Mouse (Mus musculus): ENCODE measurements around the gene Arhgap42.

The Arhgap42 gene
- long read RNA-seq, experiment 1, partial matches to known transcripts: 5 of 15 reads
- long read RNA-seq, experiment 1, other reads (novel, unspliced or antisense): 9 of 15 reads
- long read RNA-seq, experiment 2, partial matches to known transcripts: 11 of 14 reads
- long read RNA-seq, experiment 2, other reads (novel, unspliced or antisense): 2 of 14 reads

DNA sequence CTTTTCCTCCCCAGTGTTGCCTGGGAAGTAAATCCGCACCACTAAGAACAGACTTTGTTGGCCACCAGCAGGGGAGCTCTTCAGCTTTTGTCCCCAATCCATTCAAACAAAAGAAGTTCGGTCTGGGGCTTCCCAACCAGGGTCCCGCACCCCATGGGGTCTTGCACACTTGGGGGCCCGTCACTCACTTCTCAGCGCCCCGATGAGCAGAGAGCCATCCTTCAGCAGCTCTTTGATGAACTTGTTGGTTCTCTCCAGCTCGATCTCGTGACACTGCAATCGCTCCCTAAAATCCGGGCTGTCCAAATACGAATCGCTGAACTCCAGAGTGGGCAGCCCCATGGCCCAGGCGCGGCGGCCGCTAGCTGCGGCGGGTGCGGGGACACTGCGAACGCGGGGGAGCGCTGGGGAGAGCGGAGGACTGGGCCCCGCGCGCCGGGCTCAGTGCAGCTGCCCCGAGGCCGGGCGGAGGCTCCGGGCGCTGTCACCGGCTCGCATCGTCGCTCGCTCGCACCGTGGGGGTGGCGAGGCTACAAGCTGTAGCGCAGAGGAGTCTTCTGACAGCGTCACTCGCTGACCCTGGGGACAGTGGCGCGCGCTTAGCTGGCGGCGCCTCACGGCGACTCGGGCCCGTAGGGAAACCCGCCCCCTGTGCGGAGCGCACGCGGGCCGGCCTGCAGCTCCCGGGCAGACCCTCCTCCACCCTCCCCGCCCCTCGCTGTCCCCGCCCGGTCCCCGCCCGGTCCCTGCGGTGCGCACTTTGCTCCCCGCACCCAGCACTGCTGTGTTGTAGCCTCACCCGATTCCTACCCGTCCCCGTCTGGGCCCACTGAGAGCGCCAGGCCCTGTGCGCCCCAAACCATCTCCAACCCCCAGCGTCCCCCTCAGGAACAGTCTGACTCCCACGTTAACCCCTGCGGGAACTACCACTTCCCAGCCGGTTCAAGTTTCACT, at the start of gene Arhgap42:
Gene Arhgap42 (minus strand): TSS at position 664 of the 954 bp plus-strand sequence.
- intact Hi-C loops (cut with DNase I): loop anchor here (5.0 to 10.0 kb wide), 2 partner anchors 134 to 144 kb away; no protein-coding TSS in a partner anchor

DNA sequence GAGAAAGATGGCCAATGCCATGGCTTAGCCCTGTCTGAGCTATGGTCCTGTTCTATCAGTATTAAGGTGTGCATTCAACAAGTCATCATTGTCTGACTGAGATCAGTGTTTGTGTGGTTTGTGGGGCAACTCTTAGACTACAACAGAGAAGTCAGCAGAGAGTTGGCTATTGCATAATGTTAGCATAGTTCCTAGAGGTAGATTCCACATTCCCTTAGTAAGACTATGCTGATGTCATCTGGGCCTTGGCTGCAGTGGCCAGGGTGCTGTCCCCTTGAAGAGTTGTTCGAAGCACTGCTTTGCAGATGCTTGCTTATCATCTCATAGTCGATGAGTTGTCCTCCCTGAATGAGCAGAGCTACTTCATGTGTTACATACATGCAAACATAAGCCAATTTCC, 49.2 kb upstream of the Arhgap42 start:
- intact Hi-C loops (cut with DNase I): no loop called here

DNA sequence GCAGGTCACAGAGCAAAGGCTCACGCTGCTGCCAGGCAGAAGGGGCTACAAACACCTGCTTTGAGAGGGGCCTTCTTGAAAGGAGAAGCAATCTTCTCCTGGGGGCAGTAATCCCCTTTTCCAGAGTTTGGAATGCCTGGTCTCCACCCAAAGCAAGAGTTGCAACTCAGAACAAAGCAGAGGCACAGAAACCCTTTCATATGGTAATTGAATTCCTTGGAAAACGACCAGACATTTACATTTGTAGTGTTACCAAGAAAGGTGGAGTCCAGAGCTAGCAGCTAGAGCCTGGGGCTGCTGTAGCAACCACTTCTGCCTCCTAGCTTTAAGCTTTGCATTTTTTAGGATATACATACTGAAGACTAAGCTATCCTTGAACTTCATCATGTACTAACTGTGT, 30.4 kb upstream of the Arhgap42 start:
- intact Hi-C loops (cut with DNase I): no loop called here

DNA sequence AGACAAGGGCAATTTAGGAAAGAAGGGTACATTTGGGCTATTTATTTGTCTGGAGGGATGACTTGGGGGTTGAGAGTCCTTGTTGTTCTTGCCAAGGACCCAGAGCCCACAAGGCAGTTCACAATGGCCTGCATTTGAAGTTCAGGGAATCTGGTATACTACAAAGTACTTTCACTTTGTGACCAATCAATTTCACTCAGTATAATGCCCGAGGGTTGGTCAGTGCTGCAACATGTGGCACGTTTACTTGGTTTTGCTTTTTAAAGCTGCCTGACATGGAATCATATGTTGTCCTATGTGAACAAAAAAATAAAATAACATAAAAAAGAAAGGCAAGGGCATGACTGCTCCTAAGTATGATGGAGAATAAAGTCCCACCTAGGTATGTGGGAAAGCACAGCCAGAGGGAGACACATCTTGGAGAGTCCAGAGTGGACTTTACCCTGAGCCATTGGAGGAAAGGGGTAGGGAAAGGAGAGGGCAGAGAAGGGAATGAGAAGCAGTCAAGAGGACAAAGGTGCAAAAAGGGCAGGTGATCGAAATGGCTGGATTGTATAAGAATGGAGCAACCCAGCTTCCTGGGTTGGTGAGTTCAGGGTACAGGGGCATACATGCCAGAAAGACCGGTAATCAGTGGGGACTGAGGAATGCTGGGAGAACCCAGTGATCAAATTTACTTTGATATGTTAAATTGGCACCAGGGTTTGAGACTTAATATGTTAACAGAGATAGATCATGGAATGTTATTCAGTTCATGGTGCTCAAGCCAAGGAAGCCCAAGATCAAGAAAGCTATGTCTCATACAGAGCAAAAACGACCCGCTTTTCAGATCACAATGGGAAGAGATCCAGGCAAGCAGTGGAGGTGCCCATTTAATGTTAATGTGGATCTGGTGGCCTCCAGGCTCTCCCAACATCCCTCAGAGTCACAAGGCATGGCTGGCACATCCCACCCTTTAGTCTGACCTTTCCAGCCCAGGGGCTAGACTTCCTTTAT, 29.0 kb upstream of the Arhgap42 start:
- intact Hi-C loops (cut with DNase I): no loop called here

DNA sequence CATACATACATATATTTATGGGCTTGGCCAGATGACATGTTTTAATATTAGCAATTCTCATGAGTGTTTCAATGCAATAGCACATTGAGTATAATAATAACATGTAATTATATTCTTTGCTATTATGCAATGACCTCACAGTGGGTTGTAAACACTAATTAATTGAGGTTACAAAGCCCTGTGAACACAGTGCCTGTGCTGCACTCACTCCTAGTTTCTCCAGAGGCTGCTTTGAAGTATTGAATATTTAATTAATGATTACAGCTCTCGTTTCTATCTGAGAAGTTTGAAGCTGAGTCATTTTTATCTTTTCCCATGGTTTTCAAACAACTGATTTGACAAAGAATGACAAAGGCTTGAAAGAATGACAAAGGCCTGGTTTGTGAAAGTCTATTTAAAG, 24.6 kb upstream of the Arhgap42 start:
- intact Hi-C loops (cut with DNase I): no loop called here

DNA sequence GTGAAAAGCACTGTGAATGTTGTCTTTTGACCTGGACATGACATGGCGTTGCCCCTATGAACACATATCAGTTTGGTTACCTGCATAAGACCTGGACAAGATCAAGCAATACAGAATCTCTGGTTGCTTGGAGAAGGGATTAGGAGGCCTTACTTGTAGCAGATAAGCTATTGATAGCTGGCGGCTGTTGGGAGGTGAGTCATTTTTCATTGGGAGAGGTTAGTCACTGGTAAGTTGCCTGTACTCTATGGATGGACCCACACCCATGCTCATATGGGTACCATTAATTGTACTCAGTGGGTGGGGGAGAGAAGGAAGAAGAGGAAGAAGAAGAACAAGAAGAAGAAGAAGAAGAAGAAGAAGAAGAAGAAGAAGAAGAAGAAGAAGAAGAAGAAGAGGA, 23.6 kb upstream of the Arhgap42 start:
- intact Hi-C loops (cut with DNase I): no loop called here

DNA sequence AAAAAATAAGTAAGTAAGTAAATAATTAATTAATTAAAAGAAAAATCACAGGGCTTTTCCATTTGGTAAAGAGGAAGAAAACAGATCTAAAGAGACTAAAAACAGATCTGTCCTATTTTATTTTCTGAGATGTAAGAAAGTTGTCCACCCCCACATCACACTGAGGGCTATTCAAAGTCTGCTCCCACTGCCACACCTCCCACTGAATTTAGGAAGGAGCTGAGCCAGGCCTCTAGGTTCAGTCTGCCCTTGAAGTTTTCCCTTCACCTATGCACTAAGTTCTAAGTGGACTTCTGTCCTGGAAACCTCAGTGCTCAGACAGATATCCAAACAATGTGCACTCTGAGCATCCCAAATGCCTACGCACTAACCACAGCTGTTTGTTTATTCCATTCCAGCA, 15.9 kb upstream of the Arhgap42 start:
- intact Hi-C loops (cut with DNase I): no loop called here

DNA sequence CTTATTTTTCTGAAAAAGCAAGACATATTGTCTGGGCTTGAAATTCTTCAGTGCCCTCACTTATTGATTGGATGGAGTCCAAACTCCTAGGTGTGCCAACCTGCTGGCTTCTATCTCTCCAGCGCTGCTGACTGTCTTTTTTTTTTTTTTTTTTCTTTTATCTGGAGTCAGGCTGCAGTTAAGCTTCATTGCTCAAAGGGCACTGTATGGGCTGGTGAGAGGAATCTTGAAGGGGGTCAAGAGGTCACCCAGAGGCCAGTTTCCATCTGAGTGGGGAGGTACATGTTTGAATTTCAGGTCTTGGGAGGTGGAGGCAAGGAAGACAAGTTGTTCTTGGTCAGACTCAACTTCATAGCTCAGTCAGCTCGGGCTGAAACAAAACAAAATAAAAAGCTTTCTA, 9.6 kb upstream of the Arhgap42 start:
- intact Hi-C loops (cut with DNase I): no loop called here

DNA sequence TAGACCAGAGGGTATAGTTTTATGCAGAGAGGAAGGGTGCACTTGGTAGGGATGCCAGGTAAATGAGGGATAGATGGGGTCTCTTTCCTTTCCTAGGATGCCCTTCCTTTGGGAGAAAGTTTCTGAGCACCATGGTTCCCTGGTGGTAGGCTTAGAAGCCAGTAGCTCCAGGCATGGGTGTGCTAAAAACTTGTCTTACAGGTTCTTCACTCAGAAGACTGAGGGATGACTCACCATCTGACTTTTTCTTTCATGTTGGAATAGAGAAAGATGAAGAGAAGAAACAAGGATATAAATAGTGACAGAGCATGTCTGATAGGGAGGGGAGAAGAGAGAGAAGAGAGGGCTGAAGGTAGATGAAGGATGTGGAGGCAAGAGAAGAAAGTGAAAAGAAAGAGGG, 7.1 kb upstream of the Arhgap42 start:
- intact Hi-C loops (cut with DNase I): no loop called here

DNA sequence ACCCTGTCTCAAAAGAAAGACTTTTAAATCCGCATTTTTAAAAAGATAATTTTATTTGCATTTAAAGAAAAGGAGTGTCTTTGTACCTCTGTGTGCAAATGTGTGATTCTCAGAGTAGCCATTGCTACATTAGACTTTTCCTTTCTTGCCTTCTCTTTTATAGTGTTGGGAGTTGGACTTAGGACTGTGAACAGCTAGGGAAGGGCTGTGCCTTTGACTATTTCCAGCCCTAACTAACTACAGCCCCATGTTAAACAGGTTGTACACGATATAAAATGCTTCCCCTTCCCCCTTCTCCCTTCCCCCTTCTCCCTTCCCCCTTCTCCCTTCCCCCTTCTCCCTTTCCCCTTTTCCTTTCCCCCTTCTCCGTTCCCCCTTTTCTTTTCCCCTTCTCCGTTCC, 4.9 kb upstream of the Arhgap42 start:
- intact Hi-C loops (cut with DNase I): no loop called here

DNA sequence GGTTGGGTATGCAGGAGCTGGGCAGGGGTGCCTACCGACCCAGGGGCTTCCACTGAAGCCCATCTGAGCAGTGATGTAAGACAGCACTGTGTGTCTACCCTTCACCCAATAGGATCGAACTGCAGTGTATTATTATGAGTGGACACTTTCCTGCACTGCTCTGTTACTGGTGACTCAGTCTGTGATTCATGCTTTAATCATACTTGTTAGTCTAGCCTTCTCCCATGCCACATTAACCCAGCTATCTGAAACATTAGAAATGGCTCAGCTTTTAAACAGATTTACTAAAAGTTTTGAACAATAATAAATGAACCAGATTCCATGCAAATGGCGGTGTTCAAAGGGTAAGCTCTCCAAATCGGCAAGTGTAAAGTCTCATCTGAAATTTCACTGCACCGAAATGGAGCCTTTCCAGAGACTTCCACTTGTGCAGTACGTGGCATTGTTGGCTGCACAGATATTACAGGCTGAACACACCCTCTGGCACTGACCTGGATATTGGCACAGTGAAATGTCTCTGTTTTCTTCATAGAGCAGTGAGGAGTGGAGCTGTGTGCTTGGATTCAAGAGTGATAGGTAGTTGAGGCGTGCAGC, 2.4 kb upstream of the Arhgap42 start:
- intact Hi-C loops (cut with DNase I): no loop called here

DNA sequence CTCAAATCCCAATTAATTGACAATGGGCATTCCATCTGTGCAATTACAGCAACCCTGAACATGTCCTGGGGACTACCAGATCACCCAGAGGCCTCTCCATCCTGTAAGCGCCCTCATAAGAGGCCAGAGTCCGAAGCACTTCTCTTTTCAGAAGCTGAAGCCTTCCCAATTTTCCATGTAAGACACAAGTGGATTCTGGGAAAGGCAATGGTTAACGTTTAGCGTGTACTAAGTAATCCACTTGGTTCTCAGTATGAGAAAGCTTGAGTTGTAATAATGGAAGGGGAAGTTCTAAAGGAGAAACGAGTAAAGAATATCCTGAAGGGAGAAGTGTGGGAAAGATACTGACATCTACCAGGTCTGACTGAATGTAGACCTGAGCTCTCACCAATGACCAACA, 1.4 kb downstream of the Arhgap42 start:
- intact Hi-C loops (cut with DNase I): loop anchor here (5.0 to 10.0 kb wide), 2 partner anchors 135 to 143 kb away; no protein-coding TSS in a partner anchor

DNA sequence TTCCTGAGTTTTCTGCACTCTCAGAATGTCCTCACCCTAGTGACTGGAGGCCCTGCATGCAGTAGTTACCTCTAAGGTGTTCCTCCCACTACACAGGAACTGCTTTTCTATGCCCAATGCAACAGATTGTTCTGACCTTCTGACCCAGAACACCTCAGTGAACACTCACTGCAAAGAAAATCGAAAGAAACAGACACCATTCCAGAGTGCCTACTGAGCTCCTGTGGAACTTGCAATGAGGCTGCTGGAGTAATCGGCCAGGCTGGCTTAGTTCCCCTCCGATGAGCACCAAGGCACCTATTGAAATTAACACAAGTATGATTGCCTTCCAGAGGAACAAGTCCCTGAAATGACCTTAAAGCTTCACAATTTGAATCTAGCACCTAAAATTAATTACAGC, 9.2 kb downstream of the Arhgap42 start:
- intact Hi-C loops (cut with DNase I): loop anchor here (10.0 kb wide), 1 partner anchor 135 kb away; no protein-coding TSS in a partner anchor

DNA sequence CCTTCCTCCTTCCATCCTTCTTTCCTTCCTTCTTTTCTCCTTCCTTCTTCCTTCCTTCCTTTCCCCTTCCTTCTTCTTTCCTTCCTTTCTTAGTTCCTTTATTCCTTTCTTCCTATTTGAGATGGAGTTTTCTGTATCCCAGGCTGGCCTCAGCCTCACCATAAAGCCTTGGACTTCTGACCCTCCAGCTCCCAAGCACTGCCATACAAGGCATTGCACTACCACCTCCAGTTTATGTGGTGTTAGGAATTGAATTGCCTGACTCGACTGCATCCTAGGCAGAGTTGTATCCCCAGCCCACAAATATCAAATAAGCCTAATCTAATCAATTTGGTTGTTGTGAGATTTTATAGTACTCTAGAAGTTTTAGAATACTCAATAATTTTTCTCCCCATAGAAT, 14.1 kb downstream of the Arhgap42 start:
- intact Hi-C loops (cut with DNase I): no loop called here

DNA sequence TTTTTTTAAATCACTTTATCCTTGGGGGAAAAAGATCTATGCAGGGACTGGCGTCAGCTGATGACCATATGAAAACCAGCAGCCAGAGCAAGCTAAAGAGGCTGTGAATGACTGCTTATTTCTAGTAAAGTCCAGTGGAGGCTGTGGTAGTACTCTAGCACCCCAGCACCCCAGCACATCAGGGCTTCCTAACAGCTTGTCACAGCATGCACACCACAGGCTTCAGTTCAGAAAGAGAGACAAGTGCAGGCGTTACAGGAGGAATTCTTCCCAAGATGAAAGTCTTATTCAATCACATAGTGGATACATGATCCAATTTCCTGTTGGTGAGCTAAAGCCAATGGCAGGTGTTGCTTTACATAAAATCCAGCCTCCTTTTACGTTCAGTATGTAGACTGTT, 15.5 kb downstream of the Arhgap42 start:
- intact Hi-C loops (cut with DNase I): no loop called here

DNA sequence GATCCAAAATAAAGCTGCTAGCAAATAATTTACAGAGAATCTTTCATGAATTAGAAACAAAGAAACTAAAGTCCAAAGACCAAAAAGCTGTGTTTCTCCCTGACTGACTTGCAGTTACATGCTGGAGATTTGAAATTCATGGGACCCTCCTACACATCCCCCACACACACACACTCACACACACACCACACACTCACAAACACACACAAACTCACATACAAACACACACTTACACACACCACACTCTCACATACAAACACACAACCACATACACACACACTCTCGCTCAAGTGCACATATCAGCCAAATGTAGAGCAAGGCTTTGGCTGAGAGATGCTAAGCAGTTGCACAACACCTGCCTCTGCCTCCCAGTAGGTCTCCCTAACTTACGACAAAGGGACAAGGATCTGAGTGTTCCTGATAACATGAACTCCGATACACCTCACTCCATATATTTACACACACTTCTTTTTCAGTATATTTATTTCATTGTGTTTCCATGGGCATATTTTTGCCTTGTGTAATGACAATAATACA, 16.9 kb downstream of the Arhgap42 start:
- intact Hi-C loops (cut with DNase I): no loop called here

DNA sequence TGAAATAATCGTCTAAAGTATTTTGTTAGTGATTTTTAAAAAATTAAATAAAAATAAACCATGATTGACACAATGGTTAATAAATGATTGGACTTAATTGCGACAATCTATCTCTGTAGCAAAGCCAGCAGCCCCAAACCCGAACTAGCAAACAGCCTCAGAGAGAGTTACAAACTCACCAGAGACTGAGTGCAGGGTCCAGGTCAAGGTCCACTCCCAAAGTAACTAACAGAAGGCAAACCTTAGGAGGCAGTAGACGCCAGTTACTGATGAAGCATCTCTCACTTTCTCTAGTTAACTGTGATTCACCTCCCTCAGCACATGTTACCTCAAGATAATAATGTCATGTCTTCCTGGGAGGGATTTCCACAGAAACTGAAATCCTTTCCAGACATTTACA, 17.7 kb downstream of the Arhgap42 start:
- intact Hi-C loops (cut with DNase I): no loop called here

DNA sequence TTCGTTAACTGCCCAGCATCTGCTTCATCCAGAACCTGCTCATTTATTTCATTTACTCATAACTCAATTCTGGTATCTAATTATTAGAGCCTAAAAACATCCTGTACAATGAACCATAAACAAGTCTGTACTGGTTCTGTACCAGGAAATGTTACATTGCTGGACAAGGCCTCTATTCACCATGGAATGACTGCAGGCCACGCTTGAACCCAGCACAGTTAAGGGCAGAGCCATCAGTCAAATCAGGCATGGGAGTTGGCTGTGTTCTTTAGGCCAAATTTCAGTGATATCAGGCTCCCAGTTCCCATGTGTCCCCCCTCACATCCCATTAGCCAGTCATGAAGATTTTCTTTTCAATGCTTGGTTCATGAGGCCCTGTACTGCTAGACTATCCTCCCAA, 20.6 kb downstream of the Arhgap42 start:
- intact Hi-C loops (cut with DNase I): no loop called here

DNA sequence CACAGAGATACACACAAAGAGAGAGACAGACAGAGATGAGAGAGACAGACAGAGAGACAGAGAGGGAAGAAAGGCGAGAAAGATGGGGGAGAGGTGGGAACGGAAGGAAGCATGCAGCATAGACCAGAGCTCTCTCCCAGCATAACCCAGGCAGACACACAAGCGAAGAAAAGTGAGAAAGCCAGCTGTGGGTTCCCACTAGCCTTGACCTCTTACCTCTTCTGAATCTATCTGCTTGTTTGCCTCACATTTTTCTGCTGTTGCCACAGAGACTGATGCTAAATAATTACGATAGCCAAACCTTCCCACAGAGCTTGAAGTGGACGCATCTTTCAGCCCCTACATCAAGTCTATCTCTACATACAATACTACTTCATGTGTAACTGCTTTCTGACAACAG, 24.1 kb downstream of the Arhgap42 start:
- intact Hi-C loops (cut with DNase I): no loop called here

DNA sequence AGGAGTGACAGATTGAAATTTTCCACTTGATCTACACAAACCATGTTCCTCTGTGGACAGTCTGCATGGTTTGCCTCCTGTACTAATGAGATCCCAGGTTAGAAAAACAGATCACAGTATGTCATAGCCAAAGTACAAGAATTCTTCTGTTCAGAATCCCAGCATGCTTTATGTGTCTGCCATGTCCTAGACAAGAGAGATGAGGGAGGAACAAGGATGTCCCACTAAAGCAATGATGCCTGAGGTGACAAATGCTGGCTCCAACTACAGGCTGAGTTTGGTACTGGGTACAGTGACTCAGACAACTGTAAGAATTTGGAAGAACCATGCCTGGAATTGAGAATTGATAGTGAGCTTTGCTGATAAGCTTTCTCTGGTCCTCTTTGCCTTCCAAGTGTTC, 24.6 kb downstream of the Arhgap42 start:
- intact Hi-C loops (cut with DNase I): no loop called here

Measured in adrenal gland (tissue).